Mouse (Mus musculus): ENCODE measurements around the gene Zfp560. TPM values are rescaled to one million over a fixed set of nuclear protein-coding genes. Genes with fewer than 3 reads are reported as not detected.

The Zfp560 gene
- 34.9 and 36.7 TPM in 2 replicates for polyA plus RNA-seq (2016; fragmentation: Nextera tagmentation; extraction: Ambion mirVana)

- peak within 1 kb of the TSS; percentile 85 for H3K27ac ChIP-seq
- WGBS, result 1% methylated on average over 40 of the region's 40 CpGs
- peak; percentile 98 for ATAC-seq (ENCODE audit: insufficient number of reproducible peaks, insufficient read depth, low FRiP score, low TSS enrichment, low read depth)
- peak within 1 kb of the TSS; percentile 74 for H3K4me2 ChIP-seq
- H3K36me3 ChIP-seq, result no peaks in the 10 kb centered on the region
- H3K9ac ChIP-seq (replicated peaks), result peak within 1 kb of the TSS; percentile 65
- H3K4me3 ChIP-seq (replicated peaks), result peak within 1 kb of the TSS; percentile 51
- peaks cover 8% of the 10 kb centered on the region for H3K4me1 ChIP-seq (replicated peaks)
- no peaks in the 10 kb centered on the region for H3K27me3 ChIP-seq
- H3K9me3 ChIP-seq, result 0 out of 2 replicates have a peak, but pooled peaks cover 9% of the 10 kb centered on the region
These were observed at the start of gene Zfp560 for GRCm38 (mm10) chr9:20384532-20385342. Gene Zfp560, minus strand, starts transcription at chr9:20385177.

GRCm38 (mm10) chr9:20430004-20430403 lies 45.0 kb upstream of the Zfp560 start:
- WGBS, result 86% methylated on average over 3 of the region's 3 CpGs
- H3K9ac ChIP-seq (replicated peaks), result no peak overlapping the region
- H3K4me2 ChIP-seq, result no peak overlapping the region
- no peak for ATAC-seq (ENCODE audit: insufficient number of reproducible peaks, insufficient read depth, low FRiP score, low TSS enrichment, low read depth)
- H3K27me3 ChIP-seq, result no peaks in the 10 kb centered on the region
- H3K27ac ChIP-seq, result no peak overlapping the region
- H3K36me3 ChIP-seq, result peaks cover 10% of the 10 kb centered on the region
- no peaks in the 10 kb centered on the region for H3K4me1 ChIP-seq (replicated peaks)
- no peak overlapping the region for H3K4me3 ChIP-seq (replicated peaks)
- no peaks in the 10 kb centered on the region for H3K9me3 ChIP-seq

GRCm38 (mm10) chr9:20411460-20411859 lies 26.5 kb upstream of the Zfp560 start:
- Histone ChIP-seq H3K9me3 (no peaks in the 10 kb centered on the region), H3K4me2 (no peak overlapping the region), H3K4me3 (replicated peaks) (no peak overlapping the region), H3K4me1 (replicated peaks) (no peaks in the 10 kb centered on the region), H3K27ac (no peak overlapping the region), H3K36me3 (no peaks in the 10 kb centered on the region), H3K27me3 (no peaks in the 10 kb centered on the region), H3K9ac (replicated peaks) (no peak overlapping the region)
- ATAC-seq (ENCODE audit: insufficient number of reproducible peaks, insufficient read depth, low FRiP score, low TSS enrichment, low read depth), result no peak
- 13% methylated on average over 1 of the region's 1 CpGs for WGBS

GRCm38 (mm10) chr9:20409319-20409718 lies 24.3 kb upstream of the Zfp560 start:
- ATAC-seq (ENCODE audit: insufficient number of reproducible peaks, insufficient read depth, low FRiP score, low TSS enrichment, low read depth), result no peak
- no peak overlapping the region for H3K4me2 ChIP-seq
- no peak overlapping the region for H3K27ac ChIP-seq
- 86% methylated on average over 2 of the region's 2 CpGs for WGBS
- H3K4me3 ChIP-seq (replicated peaks), result no peak overlapping the region
- H3K9ac ChIP-seq (replicated peaks), result no peak overlapping the region
- H3K4me1 ChIP-seq (replicated peaks), result no peaks in the 10 kb centered on the region
- no peaks in the 10 kb centered on the region for H3K36me3 ChIP-seq
- H3K27me3 ChIP-seq, result no peaks in the 10 kb centered on the region
- no peaks in the 10 kb centered on the region for H3K9me3 ChIP-seq

GRCm38 (mm10) chr9:20385343-20385703 lies 346 bp upstream of the Zfp560 start:
- Histone ChIP-seq H3K9ac (replicated peaks) (peak overlapping the region; percentile 65), H3K27ac (peak overlapping the region; percentile 62; the same call in 1 of the 2 replicates), H3K36me3 (no peaks in the 10 kb centered on the region), H3K9me3 (0 out of 2 replicates have a peak, but pooled peaks cover 9% of the 10 kb centered on the region), H3K4me3 (replicated peaks) (peak overlapping the region; percentile 51), H3K4me1 (replicated peaks) (peaks cover 8% of the 10 kb centered on the region), H3K4me2 (peak overlapping the region; percentile 74), H3K27me3 (no peaks in the 10 kb centered on the region)
- 26% methylated on average over 16 of the region's 16 CpGs for WGBS
- peak; percentile 75 for ATAC-seq (ENCODE audit: insufficient number of reproducible peaks, insufficient read depth, low FRiP score, low TSS enrichment, low read depth)

GRCm38 (mm10) chr9:20383659-20384058 lies 1.3 kb downstream of the Zfp560 start:
- whole genome bisulfite sequencing, result 91% methylated on average over 7 of the region's 7 CpGs
- Histone ChIP-seq H3K9me3 (0 out of 2 replicates have a peak, but pooled peaks cover 9% of the 10 kb centered on the region), H3K4me1 (replicated peaks) (peaks cover 8% of the 10 kb centered on the region), H3K4me3 (replicated peaks) (peak overlapping the region; percentile 51), H3K4me2 (peak overlapping the region; percentile 74), H3K36me3 (no peaks in the 10 kb centered on the region), H3K27ac (no peak overlapping the region), H3K9ac (replicated peaks) (no peak overlapping the region), H3K27me3 (no peaks in the 10 kb centered on the region)
- ATAC-seq (ENCODE audit: insufficient number of reproducible peaks, insufficient read depth, low FRiP score, low TSS enrichment, low read depth), result no peak

DNA sequence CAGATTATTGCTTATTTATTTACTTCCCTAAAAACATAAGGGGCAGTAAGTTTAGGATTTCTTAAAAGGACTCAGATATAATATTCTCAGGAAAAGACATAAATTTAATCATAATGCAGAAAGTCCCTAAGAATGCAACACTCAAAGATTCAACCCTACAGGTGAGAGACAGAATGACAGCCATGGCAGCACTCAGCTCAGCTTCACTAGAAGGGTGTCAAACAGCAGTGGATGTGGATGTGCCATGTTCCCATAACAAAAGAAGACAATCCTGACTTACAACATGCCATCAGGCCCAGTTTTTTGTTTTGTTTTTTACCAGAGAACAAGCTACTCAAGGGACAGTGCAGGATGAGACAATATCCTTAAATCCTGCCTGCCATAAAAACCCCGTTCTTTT lies 10.3 kb downstream of the Zfp560 start:
- no peaks in the 10 kb centered on the region; the same call in 1 of the 2 replicates for H3K9me3 ChIP-seq
- no peaks in the 10 kb centered on the region for H3K27me3 ChIP-seq
- no peaks in the 10 kb centered on the region for H3K4me1 ChIP-seq (replicated peaks)
- no peak overlapping the region for H3K4me3 ChIP-seq (replicated peaks)
- 88% methylated on average over 1 of the region's 1 CpGs for WGBS
- H3K9ac ChIP-seq (replicated peaks), result no peak overlapping the region
- no peak overlapping the region for H3K27ac ChIP-seq
- ATAC-seq (ENCODE audit: insufficient number of reproducible peaks, insufficient read depth, low FRiP score, low TSS enrichment, low read depth), result no peak
- H3K36me3 ChIP-seq, result no peaks in the 10 kb centered on the region
- no peak overlapping the region for H3K4me2 ChIP-seq

GRCm38 (mm10) chr9:20367311-20367710 lies 17.7 kb downstream of the Zfp560 start:
- H3K27ac ChIP-seq, result no peak overlapping the region
- WGBS, result 93% methylated on average over 2 of the region's 2 CpGs
- no peak for ATAC-seq (ENCODE audit: insufficient number of reproducible peaks, insufficient read depth, low FRiP score, low TSS enrichment, low read depth)

DNA sequence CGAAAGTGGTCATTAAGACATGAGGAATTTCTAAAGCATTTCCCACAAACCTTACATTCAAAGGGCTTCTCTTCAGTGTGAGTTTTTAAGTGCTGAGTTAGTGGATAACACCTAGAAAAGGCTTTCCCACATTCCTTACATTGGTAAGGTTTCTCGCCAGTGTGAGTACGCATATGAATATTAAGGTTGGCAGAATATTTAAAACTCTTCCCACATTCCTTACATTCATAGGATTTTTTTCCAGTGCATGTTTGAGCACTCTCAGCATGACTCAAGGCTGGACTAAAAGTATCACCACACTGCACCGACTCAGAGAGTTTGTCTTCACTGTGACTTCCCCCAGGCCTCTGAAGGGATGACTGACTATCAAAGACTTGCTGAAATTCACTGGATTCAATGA lies 36.5 kb downstream of the Zfp560 start:
- H3K4me1 ChIP-seq (replicated peaks), result no peaks in the 10 kb centered on the region
- no peak overlapping the region for H3K4me3 ChIP-seq (replicated peaks)
- H3K4me2 ChIP-seq, result no peak overlapping the region
- H3K27me3 ChIP-seq, result no peaks in the 10 kb centered on the region
- peaks cover 46% of the 10 kb centered on the region for H3K36me3 ChIP-seq
- H3K9ac ChIP-seq (replicated peaks), result no peak overlapping the region
- H3K27ac ChIP-seq, result no peak overlapping the region
- 90% methylated on average over 4 of the region's 4 CpGs for WGBS
- H3K9me3 ChIP-seq, result peaks cover 8% of the 10 kb centered on the region; the same call in 1 of the 2 replicates
- no peak for ATAC-seq (ENCODE audit: insufficient number of reproducible peaks, insufficient read depth, low FRiP score, low TSS enrichment, low read depth)

More at GRCm38 (mm10) chr9:20367311-20367710, 17.7 kb downstream of the Zfp560 start:
- Histone ChIP-seq H3K9ac (replicated peaks) (no peak overlapping the region), H3K4me2 (no peak overlapping the region), H3K9me3 (peaks cover 6% of the 10 kb centered on the region; the same call in 1 of the 2 replicates), H3K36me3 (peaks cover 12% of the 10 kb centered on the region), H3K4me1 (replicated peaks) (no peaks in the 10 kb centered on the region), H3K4me3 (replicated peaks) (no peak overlapping the region), H3K27me3 (no peaks in the 10 kb centered on the region)

- H3K9ac ChIP-seq (replicated peaks), result no peak within 1 kb of the TSS
- no peaks in the 10 kb centered on the region for H3K9me3 ChIP-seq
- H3K4me1 ChIP-seq (replicated peaks), result no peaks in the 10 kb centered on the region
- no peak for ATAC-seq (ENCODE audit: insufficient number of reproducible peaks, insufficient read depth, low FRiP score, low TSS enrichment, low read depth)
- H3K36me3 ChIP-seq, result no peaks in the 10 kb centered on the region
- no peak within 1 kb of the TSS for H3K27ac ChIP-seq
- H3K4me3 ChIP-seq (replicated peaks), result no peak within 1 kb of the TSS
- no peak within 1 kb of the TSS for H3K4me2 ChIP-seq
- H3K27me3 ChIP-seq, result no peaks in the 10 kb centered on the region
These were observed 49.0 kb downstream of the Zfp560 start, which contains the start of gene Olfr18 for GRCm38 (mm10) chr9:20335994-20336393. Gene Olfr18, minus strand, starts transcription at chr9:20336094.

- Histone ChIP-seq H3K4me2 (no peak within 1 kb of the TSS), H3K9me3 (peaks cover 3% of the 10 kb centered on the region; the same call in 1 of the 2 replicates), H3K27me3 (no peaks in the 10 kb centered on the region), H3K4me3 (replicated peaks) (no peak within 1 kb of the TSS), H3K27ac (no peak within 1 kb of the TSS), H3K36me3 (no peaks in the 10 kb centered on the region), H3K9ac (replicated peaks) (no peak within 1 kb of the TSS), H3K4me1 (replicated peaks) (no peaks in the 10 kb centered on the region)
- no peak for ATAC-seq (ENCODE audit: insufficient number of reproducible peaks, insufficient read depth, low FRiP score, low TSS enrichment, low read depth)
- 93% methylated on average over 1 of the region's 1 CpGs for WGBS
These were observed 86.7 kb downstream of the Zfp560 start, which contains the start of gene Olfr873 for GRCm38 (mm10) chr9:20298232-20298631. Gene Olfr873, plus strand, starts transcription at chr9:20298532.

Data from limb, embryonic 12.5 days (tissue).